Mouse (Mus musculus): ENCODE results near the gene Irf2bp2. TPM values are rescaled to one million over a fixed set of nuclear protein-coding genes. Genes with fewer than 3 reads are reported as not detected.

Gene Irf2bp2
- polyA plus RNA-seq, 1 experiment: 91.6 TPM

DNA sequence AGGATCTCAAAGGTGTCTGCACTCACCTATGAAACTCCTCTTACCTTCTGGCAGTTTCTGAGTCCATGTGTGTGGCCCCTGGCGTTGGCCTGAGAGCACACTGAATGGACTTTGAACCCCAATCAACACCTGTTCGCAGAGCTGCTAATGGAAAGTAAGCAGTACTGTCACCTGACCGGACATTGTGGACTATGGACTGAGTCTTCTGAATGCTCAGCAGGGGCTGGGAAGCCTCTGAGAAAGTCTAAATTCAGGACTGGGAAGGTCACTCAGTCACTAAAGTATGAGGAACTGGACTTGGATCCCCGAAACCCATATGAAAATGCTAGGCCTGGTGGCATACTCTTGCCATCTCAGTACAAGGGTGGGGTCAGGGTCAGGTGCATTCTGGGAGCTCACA, 19.9 kb downstream of the Irf2bp2 start:
- Histone ChIP-seq H3K36me3 (ENCODE audit: control insufficient read depth, insufficient read depth, low read length) (no peaks in the 10 kb centered on the region), H3K27me3 (ENCODE audit: control insufficient read depth, insufficient read depth, low read length) (no peaks in the 10 kb centered on the region), H3K4me3 (ENCODE audit: low read depth, low read length) (no peak overlapping the region), H3K4me1 (ENCODE audit: control insufficient read depth, insufficient read depth, insufficient read length, low read length) (peaks cover 10% of the 10 kb centered on the region; the same call in 1 of the 2 replicates), H3K27ac (ENCODE audit: insufficient read depth, low read depth, low read length) (peak overlapping the region; percentile 89)
- TF ChIP-seq POLR2A (IDR thresholded peaks at IDR 0.05; ENCODE audit: low read depth, low read length) (no peak), CTCF (IDR thresholded peaks at IDR 0.05; ENCODE audit: extremely low read depth, insufficient read length, insufficient replicate concordance, low read depth, low read length) (no peak)
- WGBS: 34% methylated on average over 4 of the region's 4 CpGs

- Histone ChIP-seq H3K4me3 (ENCODE audit: low read depth, low read length) (no peak overlapping the region), H3K4me1 (ENCODE audit: control insufficient read depth, insufficient read depth, insufficient read length, low read length) (peaks cover 10% of the 10 kb centered on the region; the same call in 1 of the 2 replicates), H3K27ac (ENCODE audit: insufficient read depth, low read depth, low read length) (peak overlapping the region; percentile 54), H3K27me3 (ENCODE audit: control insufficient read depth, insufficient read depth, low read length) (no peaks in the 10 kb centered on the region), H3K36me3 (ENCODE audit: control insufficient read depth, insufficient read depth, low read length) (no peaks in the 10 kb centered on the region)
- no peak for TF ChIP-seq CTCF (IDR thresholded peaks at IDR 0.05; ENCODE audit: extremely low read depth, insufficient read length, insufficient replicate concordance, low read depth, low read length)
- TF ChIP-seq POLR2A (IDR thresholded peaks at IDR 0.05; ENCODE audit: low read depth, low read length): no peak
- 70% methylated on average over 6 of the region's 6 CpGs for WGBS
Observed at GRCm38 (mm10) chr8:126573079-126573694, 20.6 kb downstream of the Irf2bp2 start.

DNA sequence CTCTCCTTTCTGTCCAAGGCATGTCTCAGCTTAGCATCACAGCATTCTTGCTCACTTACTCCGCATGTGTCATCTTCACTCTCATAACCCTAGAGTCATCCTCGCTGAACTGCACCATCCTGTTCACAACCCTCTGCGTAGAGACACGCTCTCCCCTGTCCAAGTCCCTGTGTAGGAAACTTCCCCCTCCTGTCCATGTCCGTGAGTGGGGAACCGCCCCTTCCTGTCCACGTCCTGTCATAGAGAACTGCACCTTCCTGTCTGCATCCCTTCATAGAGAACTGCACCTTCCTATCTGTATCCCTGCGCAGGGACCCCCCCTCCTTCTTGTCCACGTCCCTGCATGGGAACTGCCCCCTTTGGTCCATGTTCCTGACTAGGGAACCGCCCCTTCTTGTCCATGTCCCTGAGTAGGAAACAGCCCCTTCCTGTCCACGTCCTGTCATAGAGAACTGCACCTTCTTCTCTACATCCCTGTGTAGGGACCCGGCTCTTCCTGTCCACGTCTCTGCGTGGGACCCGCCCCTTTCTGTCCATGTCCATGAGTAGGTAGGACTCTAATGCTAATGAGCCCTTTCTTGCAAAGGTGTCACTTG, 22.6 kb downstream of the Irf2bp2 start:
- no peaks in the 10 kb centered on the region for H3K36me3 ChIP-seq (ENCODE audit: control insufficient read depth, insufficient read depth, low read length)
- no peak for TF ChIP-seq POLR2A (IDR thresholded peaks at IDR 0.05; ENCODE audit: low read depth, low read length)
- no peak for TF ChIP-seq CTCF (IDR thresholded peaks at IDR 0.05; ENCODE audit: extremely low read depth, insufficient read length, insufficient replicate concordance, low read depth, low read length)
- 69% methylated on average over 15 of the region's 15 CpGs for WGBS
- no peaks in the 10 kb centered on the region for H3K27me3 ChIP-seq (ENCODE audit: control insufficient read depth, insufficient read depth, low read length)
- H3K4me3 ChIP-seq (ENCODE audit: low read depth, low read length): no peak overlapping the region
- peaks cover 14% of the 10 kb centered on the region; the same call in 1 of the 2 replicates for H3K4me1 ChIP-seq (ENCODE audit: control insufficient read depth, insufficient read depth, insufficient read length, low read length)
- no peak overlapping the region for H3K27ac ChIP-seq (ENCODE audit: insufficient read depth, low read depth, low read length)

GRCm38 (mm10) chr8:126570521-126571040, 23.2 kb downstream of the Irf2bp2 start:
- TF ChIP-seq CTCF (IDR thresholded peaks at IDR 0.05; ENCODE audit: extremely low read depth, insufficient read length, insufficient replicate concordance, low read depth, low read length) (no peak), POLR2A (IDR thresholded peaks at IDR 0.05; ENCODE audit: low read depth, low read length) (no peak)
- peaks cover 15% of the 10 kb centered on the region; the same call in 1 of the 2 replicates for H3K4me1 ChIP-seq (ENCODE audit: control insufficient read depth, insufficient read depth, insufficient read length, low read length)
- 79% methylated on average over 9 of the region's 9 CpGs for WGBS
- no peak overlapping the region for H3K27ac ChIP-seq (ENCODE audit: insufficient read depth, low read depth, low read length)
- no peak overlapping the region for H3K4me3 ChIP-seq (ENCODE audit: low read depth, low read length)
- H3K36me3 ChIP-seq (ENCODE audit: control insufficient read depth, insufficient read depth, low read length): no peaks in the 10 kb centered on the region
- H3K27me3 ChIP-seq (ENCODE audit: control insufficient read depth, insufficient read depth, low read length): no peaks in the 10 kb centered on the region

GRCm38 (mm10) chr8:126570046-126570445, 23.7 kb downstream of the Irf2bp2 start:
- Histone ChIP-seq H3K4me1 (ENCODE audit: control insufficient read depth, insufficient read depth, insufficient read length, low read length) (peaks cover 11% of the 10 kb centered on the region; the same call in 1 of the 2 replicates), H3K4me3 (ENCODE audit: low read depth, low read length) (no peak overlapping the region), H3K27me3 (ENCODE audit: control insufficient read depth, insufficient read depth, low read length) (no peaks in the 10 kb centered on the region), H3K27ac (ENCODE audit: insufficient read depth, low read depth, low read length) (no peak overlapping the region), H3K36me3 (ENCODE audit: control insufficient read depth, insufficient read depth, low read length) (no peaks in the 10 kb centered on the region)
- no peak for TF ChIP-seq POLR2A (IDR thresholded peaks at IDR 0.05; ENCODE audit: low read depth, low read length)
- no peak for TF ChIP-seq CTCF (IDR thresholded peaks at IDR 0.05; ENCODE audit: extremely low read depth, insufficient read length, insufficient replicate concordance, low read depth, low read length)
- WGBS: 94% methylated on average over 3 of the region's 3 CpGs

DNA sequence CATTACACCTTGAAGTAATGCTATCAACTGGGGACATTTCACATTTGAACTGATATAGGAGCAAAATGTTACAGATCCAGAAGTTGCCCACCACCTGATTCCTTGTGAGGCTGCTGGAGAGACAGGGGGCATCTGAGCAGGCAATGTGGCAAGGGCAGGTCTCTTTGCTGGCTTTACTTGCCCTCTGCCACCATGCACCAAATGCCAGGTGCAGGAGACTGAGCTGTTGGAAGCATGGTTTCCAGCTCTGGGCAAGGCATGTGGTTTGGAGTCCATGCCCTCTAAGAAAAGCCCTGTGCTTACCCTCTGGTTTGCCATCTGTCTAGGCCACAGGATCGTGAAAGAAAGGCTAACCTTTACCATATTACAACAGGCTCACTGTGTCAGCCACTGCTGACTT, 24.1 kb downstream of the Irf2bp2 start:
- no peaks in the 10 kb centered on the region for H3K27me3 ChIP-seq (ENCODE audit: control insufficient read depth, insufficient read depth, low read length)
- TF ChIP-seq CTCF (IDR thresholded peaks at IDR 0.05; ENCODE audit: extremely low read depth, insufficient read length, insufficient replicate concordance, low read depth, low read length) (no peak), POLR2A (IDR thresholded peaks at IDR 0.05; ENCODE audit: low read depth, low read length) (no peak)
- 86% methylated on average over 1 of the region's 1 CpGs for WGBS
- H3K4me1 ChIP-seq (ENCODE audit: control insufficient read depth, insufficient read depth, insufficient read length, low read length): peaks cover 11% of the 10 kb centered on the region; the same call in 1 of the 2 replicates
- no peak overlapping the region for H3K4me3 ChIP-seq (ENCODE audit: low read depth, low read length)
- no peaks in the 10 kb centered on the region for H3K36me3 ChIP-seq (ENCODE audit: control insufficient read depth, insufficient read depth, low read length)
- H3K27ac ChIP-seq (ENCODE audit: insufficient read depth, low read depth, low read length): no peak overlapping the region

DNA sequence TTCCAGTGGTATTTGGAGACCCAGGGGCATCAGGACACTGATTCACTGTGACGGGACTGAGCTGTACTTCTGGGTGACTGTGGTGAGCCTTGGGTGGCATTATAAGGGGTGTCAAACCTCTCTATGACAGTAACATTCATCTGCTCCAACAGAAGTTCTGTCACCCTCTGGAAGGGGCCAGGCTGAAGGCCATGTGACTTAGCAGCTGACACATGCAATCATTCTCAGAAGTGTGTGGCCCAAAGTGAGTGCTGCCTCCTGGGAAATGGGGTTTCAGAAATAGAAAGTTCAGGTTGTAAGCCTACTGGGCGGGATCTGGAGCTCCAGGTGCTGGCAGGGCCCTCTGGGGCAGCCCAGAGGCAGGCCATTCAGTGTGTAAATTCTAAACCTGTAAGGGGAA, 26.1 kb downstream of the Irf2bp2 start:
- H3K4me1 ChIP-seq (ENCODE audit: control insufficient read depth, insufficient read depth, insufficient read length, low read length): peaks cover 7% of the 10 kb centered on the region; the same call in 1 of the 2 replicates
- no peak overlapping the region for H3K27ac ChIP-seq (ENCODE audit: insufficient read depth, low read depth, low read length)
- H3K27me3 ChIP-seq (ENCODE audit: control insufficient read depth, insufficient read depth, low read length): no peaks in the 10 kb centered on the region
- no peaks in the 10 kb centered on the region for H3K36me3 ChIP-seq (ENCODE audit: control insufficient read depth, insufficient read depth, low read length)
- no peak overlapping the region for H3K4me3 ChIP-seq (ENCODE audit: low read depth, low read length)
- TF ChIP-seq CTCF (IDR thresholded peaks at IDR 0.05; ENCODE audit: extremely low read depth, insufficient read length, insufficient replicate concordance, low read depth, low read length) (no peak), POLR2A (IDR thresholded peaks at IDR 0.05; ENCODE audit: low read depth, low read length) (no peak)
- 83% methylated on average over 2 of the region's 2 CpGs for WGBS
